In genomic region chr7:139908176-139908575, GRCm38 (mm10) we compare ENCODE assay signal across 10 mouse cellular contexts. TPM values are rescaled to one million over a fixed set of nuclear protein-coding genes. Genes with fewer than 3 reads are reported as not detected.
DNase-seq lines count a peak whose midpoint lies in the region; ATAC-seq lines count a peak whose summit lies in the region.
"Had no signal": no experiment of that assay in that cellular context is flagged by ENCODE, and none has a peak within 500 bp of the region (broad histone marks: within the 10 kb centered on the region; RNA-seq: fewer than 3 reads in every experiment).

No protein-coding gene starts in this region.

- no peaks in the 10 kb centered on the region for H3K36me3 ChIP-seq in neural tube, embryonic 14.5 days (ENCODE audit: control insufficient read depth, insufficient read depth, low read length)
- H3K36me3 ChIP-seq in forebrain, embryonic 16.5 days (ENCODE audit: control insufficient read depth, insufficient read depth): no peaks in the 10 kb centered on the region
- H3K36me3 ChIP-seq in neural tube, embryonic 15.5 days: no peaks in the 10 kb centered on the region

- no peak overlapping the region for H3K4me3 ChIP-seq in neural tube, embryonic 14.5 days (ENCODE audit: low read depth, low read length)
- H3K4me3 ChIP-seq in forebrain, embryonic 16.5 days (replicated peaks; ENCODE audit: low read length): no peak overlapping the region
- H3K4me3 ChIP-seq in neural tube, embryonic 15.5 days (replicated peaks): no peak overlapping the region
- H3K4me3 ChIP-seq: gastrocnemius, adult 2 months had no signal

- DNase-seq in neural tube, embryonic 10.5 days (ENCODE audit: extremely low spot score, low spot score): no peak
- DNase-seq in cerebellum, adult 9-10 months: peak; percentile 63
- DNase-seq in spleen, postnatal 14 days (ENCODE audit: low spot score in 2 of 2): no peak
- no peak for DNase-seq in urinary bladder, postnatal 14 days (ENCODE audit: low spot score)
- DNase-seq: gastrocnemius, adult 2 months had no signal

- ATAC-seq in neural tube, embryonic 14.5 days (ENCODE audit: low read depth): peak; percentile 55; the same call in 1 of the 2 replicates
- peak; percentile 57 for ATAC-seq in forebrain, embryonic 16.5 days
- ATAC-seq in neural tube, embryonic 15.5 days (ENCODE audit: low FRiP score): no peak

- H3K4me1 ChIP-seq in neural tube, embryonic 14.5 days (ENCODE audit: control insufficient read depth, insufficient read depth, low read length): peaks cover 13% of the 10 kb centered on the region
- peaks cover 25% of the 10 kb centered on the region for H3K4me1 ChIP-seq in forebrain, embryonic 16.5 days (replicated peaks; ENCODE audit: control insufficient read depth, insufficient read depth, low read length)
- peaks cover 31% of the 10 kb centered on the region for H3K4me1 ChIP-seq in neural tube, embryonic 15.5 days

- no peaks in the 10 kb centered on the region for H3K27me3 ChIP-seq in neural tube, embryonic 14.5 days (ENCODE audit: control insufficient read depth, insufficient read depth, low read length)
- H3K27me3 ChIP-seq in forebrain, embryonic 16.5 days (replicated peaks; ENCODE audit: control insufficient read depth, insufficient read depth, low read length): peaks cover 3% of the 10 kb centered on the region; the same call in 1 of the 2 replicates
- peaks cover 13% of the 10 kb centered on the region for H3K27me3 ChIP-seq in neural tube, embryonic 15.5 days (replicated peaks)

- WGBS in neural tube, embryonic 14.5 days: 61% methylated on average over 5 of the region's 5 CpGs
- 45% methylated on average over 5 of the region's 5 CpGs for WGBS in forebrain, embryonic 16.5 days
- 47% methylated on average over 5 of the region's 5 CpGs for WGBS in neural tube, embryonic 15.5 days

- H3K27ac ChIP-seq in neural tube, embryonic 14.5 days (ENCODE audit: low read depth, low read length): no peak overlapping the region; the same call in 1 of the 2 replicates
- H3K27ac ChIP-seq in forebrain, embryonic 16.5 days (ENCODE audit: low read length): 0 out of 2 replicates have a peak overlapping the region, but pooled peaks have one; percentile 16
- H3K27ac ChIP-seq in neural tube, embryonic 15.5 days (replicated peaks): peak overlapping the region; percentile 13; the same call in 1 of the 2 replicates
- H3K27ac ChIP-seq: gastrocnemius, adult 2 months; kidney, postnatal 0 days had no signal

- no peak overlapping the region for H3K9ac ChIP-seq in neural tube, embryonic 14.5 days (replicated peaks; ENCODE audit: low read depth, low read length)
- H3K9ac ChIP-seq in forebrain, embryonic 16.5 days (replicated peaks; ENCODE audit: low read depth, low read length): no peak overlapping the region
- no peak overlapping the region for H3K9ac ChIP-seq in neural tube, embryonic 15.5 days (replicated peaks)

- no peak overlapping the region for H3K4me2 ChIP-seq in neural tube, embryonic 14.5 days (ENCODE audit: low read depth, low read length)
- H3K4me2 ChIP-seq in forebrain, embryonic 16.5 days (ENCODE audit: low read length): no peak overlapping the region
- no peak overlapping the region for H3K4me2 ChIP-seq in neural tube, embryonic 15.5 days

- H3K9me3 ChIP-seq in neural tube, embryonic 14.5 days (ENCODE audit: control insufficient read depth, low read length): no peaks in the 10 kb centered on the region
- H3K9me3 ChIP-seq in forebrain, embryonic 16.5 days (ENCODE audit: control insufficient read depth, low read length): no peaks in the 10 kb centered on the region
- no peaks in the 10 kb centered on the region for H3K9me3 ChIP-seq in neural tube, embryonic 15.5 days (replicated peaks)

RNA-seq across cellular contexts. Expression of gene Kndc1, which starts 13.7 kb away (rescaled TPM):
- polyA plus RNA-seq in neural tube, embryonic 14.5 days (2014; fragmentation: Nextera tagmentation; extraction: Ambion mirVana): 18.8 and 28.5 TPM in 2 replicates
- polyA plus RNA-seq in forebrain, embryonic 16.5 days (2015; fragmentation: Nextera tagmentation; extraction: Ambion mirVana): 4.0 and 7.7 TPM in 2 replicates
- polyA plus RNA-seq in neural tube, embryonic 15.5 days (2015; fragmentation: Nextera tagmentation; extraction: Ambion mirVana): 12.5 and 15.5 TPM in 2 replicates

RNA-seq across cellular contexts. Expression of gene Utf1, which starts 35.4 kb away (rescaled TPM):
- not detected in 2 replicates for polyA plus RNA-seq in neural tube, embryonic 14.5 days (2014; fragmentation: Nextera tagmentation; extraction: Ambion mirVana)
- not detected in 2 replicates for polyA plus RNA-seq in forebrain, embryonic 16.5 days (2015; fragmentation: Nextera tagmentation; extraction: Ambion mirVana)
- polyA plus RNA-seq in neural tube, embryonic 15.5 days (2015; fragmentation: Nextera tagmentation; extraction: Ambion mirVana): 1.6 TPM in 1 of 2 replicates, not detected in the other
- polyA plus RNA-seq: kidney, postnatal 0 days; urinary bladder, adult 2 months had no signal
